Mouse (Mus musculus) bone marrow, adult 2 months (tissue): Measurements from ENCODE around the gene Smyd1. TPM values are rescaled to one million over a fixed set of nuclear protein-coding genes. Genes with fewer than 3 reads are reported as not detected.

Experiments
- H3K27ac ChIP-seq: fragments of 200-500 bp; 2 replicates; pipeline ENCODE4 v1.5.1; 2012; ENCODE audit warnings: low read depth, mild to moderate bottlenecking, control low read depth, inconsistent platforms, low read length; ENCODE audit not compliant: control insufficient read depth, poor library complexity, insufficient read depth
- H3K4me1 ChIP-seq: fragments of 200-500 bp; 2 replicates; pipeline ENCODE4 v1.6.1; 2011; ENCODE audit warnings: low read length; ENCODE audit not compliant: control insufficient read depth, insufficient read depth
- H3K4me3 ChIP-seq: fragments of 200-500 bp; replicated peaks from 2 replicates; pipeline ENCODE3; 2011; ENCODE audit warnings: mild to moderate bottlenecking, low read depth, low read length, control low read depth; ENCODE audit not compliant: control insufficient read depth
- CTCF ChIP-seq: fragments of 200-500 bp; IDR thresholded peaks from 2 replicates; pipeline ENCODE4 v1.5.1; 2011; ENCODE audit warnings: low read length, control low read depth; ENCODE audit not compliant: control insufficient read depth, insufficient read depth
- POLR2A ChIP-seq: fragments of 200-500 bp; IDR thresholded peaks from 2 replicates; pipeline ENCODE4 v1.6.1; 2011; ENCODE audit warnings: low read depth, mild to moderate bottlenecking, control low read depth, low read length, borderline replicate concordance; ENCODE audit not compliant: control insufficient read depth
- WGBS: fragments of 180-500 bp; shearing (Covaris S2); methylation state at CpG from one replicate; pipeline ENCODE4 v1.1.7; 2018; 5-methylcytosine and 5-hydroxymethylcytosine counted together
- polyA plus RNA-seq: library from polyadenylated mRNA; stranded (reverse); fragments of >200 nt; gene quantifications from 2 replicates; pipeline ENCODE4 v1.2.4, GENCODE M21; 2011; ENCODE audit warnings: low replicate concordance; ENCODE audit not compliant: missing spikeins, insufficient read depth, insufficient read length

Gene Smyd1
- polyA plus RNA-seq: 0.45 TPM in 1 of 2 replicates, not detected in the other

DNA sequence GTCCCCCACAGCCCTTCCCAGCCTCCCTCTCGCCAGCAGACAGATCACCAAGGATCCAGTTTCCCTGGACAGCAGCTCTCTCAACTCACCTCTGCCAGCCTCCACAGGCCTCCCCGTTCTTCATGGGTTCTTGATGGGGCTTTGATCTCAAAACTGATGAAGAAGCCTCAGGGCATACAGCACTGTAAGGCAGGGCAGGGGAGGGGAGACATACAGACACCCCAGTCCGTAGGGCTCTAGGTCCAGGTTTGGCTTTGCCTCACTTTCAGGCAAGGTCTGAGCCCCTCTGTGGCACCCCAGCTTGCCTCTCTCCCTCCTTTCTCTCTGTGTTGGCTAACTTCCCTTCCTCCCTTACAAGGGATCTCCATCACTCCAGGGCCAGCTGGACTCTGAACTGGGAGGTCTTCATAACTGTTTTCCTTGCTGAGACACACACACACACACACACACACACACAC, at the start of gene Smyd1:
Smyd1 (minus strand) TSS at position 408 of the 458 bp plus-strand sequence.
- Histone ChIP-seq H3K4me1 (no peaks in the 10 kb centered on the region), H3K27ac (no peak within 1 kb of the TSS), H3K4me3 (no peak within 1 kb of the TSS)
- WGBS: 79% methylated on average over 3 of the region's 3 CpGs
- no peak for TF ChIP-seq CTCF
- TF ChIP-seq POLR2A: no peak

DNA sequence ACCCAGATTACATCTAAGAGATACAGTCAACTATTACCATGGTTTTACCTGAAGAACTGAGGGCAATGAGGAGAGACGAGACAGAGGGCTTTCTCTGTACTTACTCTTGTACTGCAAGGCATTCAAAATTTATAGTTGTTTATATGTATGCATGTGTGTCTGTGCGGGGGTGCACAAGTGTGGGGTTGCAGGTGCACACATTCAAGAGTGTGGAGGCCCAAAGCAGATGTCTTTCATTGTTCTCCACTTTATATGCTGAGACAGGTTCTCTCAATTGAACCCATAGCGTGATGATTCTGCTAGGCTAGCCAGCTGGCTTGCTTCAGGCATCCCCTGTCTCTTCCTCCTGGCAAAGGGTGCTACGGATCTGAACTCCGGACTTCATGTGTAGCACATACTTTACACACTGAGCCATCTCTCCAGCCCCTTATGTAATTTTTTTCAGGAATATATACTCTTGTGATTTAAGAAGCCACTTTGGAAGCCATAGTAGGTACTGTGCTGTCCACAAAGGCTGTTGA, 49.1 kb upstream of the Smyd1 start:
- TF ChIP-seq POLR2A: no peak
- TF ChIP-seq CTCF: no peak
- WGBS: 81% methylated on average over 5 of the region's 5 CpGs
- H3K4me1 ChIP-seq: peaks cover 1% of the 10 kb centered on the region; the same call in 1 of the 2 replicates
- H3K4me3 ChIP-seq: no peak overlapping the region
- no peak overlapping the region for H3K27ac ChIP-seq

DNA sequence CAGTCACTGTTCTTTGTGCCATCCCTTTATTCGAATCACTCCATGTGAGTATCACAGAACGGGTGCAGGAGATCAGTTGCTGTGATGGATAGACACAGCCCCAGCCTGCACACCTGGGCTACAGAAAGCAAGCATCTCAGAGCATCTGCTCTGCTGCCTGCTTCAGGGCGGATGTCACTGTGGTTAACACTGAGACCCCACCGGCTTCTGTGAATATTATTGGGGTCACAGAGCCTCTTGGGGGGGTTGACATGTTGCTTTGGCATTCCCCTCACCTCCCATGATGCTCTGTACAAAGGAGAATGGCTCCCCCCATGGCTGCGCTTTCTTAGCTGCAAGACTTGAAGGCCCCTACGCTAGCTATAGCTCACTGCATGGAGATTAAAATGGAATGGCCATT, 47.4 kb upstream of the Smyd1 start:
- peaks cover 1% of the 10 kb centered on the region; the same call in 1 of the 2 replicates for H3K4me1 ChIP-seq
- no peak overlapping the region for H3K27ac ChIP-seq
- whole genome bisulfite sequencing: 86% methylated on average over 6 of the region's 6 CpGs
- no peak for TF ChIP-seq CTCF
- TF ChIP-seq POLR2A: no peak
- no peak overlapping the region for H3K4me3 ChIP-seq

DNA sequence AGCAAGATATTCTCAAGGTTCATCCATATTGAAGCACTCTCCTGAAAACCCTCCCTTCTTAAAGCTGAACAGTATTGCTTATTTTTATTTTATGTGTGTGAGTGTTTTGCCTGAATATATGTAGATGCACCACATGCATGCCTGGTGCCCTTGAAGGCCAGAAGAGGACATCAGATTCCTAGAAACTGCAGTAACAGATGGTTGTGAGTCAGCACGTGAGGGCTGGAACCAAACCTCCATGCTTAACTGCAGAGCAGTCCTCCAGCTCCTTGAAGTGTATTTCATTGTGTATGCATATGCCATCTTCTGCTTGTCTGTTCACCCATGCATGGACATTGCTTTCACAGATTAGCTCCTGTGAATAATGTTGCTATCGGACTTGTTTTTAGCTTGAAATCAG, 42.0 kb upstream of the Smyd1 start:
- Histone ChIP-seq H3K4me1 (no peaks in the 10 kb centered on the region), H3K27ac (no peak overlapping the region), H3K4me3 (no peak overlapping the region)
- TF ChIP-seq POLR2A: no peak
- TF ChIP-seq CTCF: no peak
- 71% methylated on average over 2 of the region's 2 CpGs for WGBS

DNA sequence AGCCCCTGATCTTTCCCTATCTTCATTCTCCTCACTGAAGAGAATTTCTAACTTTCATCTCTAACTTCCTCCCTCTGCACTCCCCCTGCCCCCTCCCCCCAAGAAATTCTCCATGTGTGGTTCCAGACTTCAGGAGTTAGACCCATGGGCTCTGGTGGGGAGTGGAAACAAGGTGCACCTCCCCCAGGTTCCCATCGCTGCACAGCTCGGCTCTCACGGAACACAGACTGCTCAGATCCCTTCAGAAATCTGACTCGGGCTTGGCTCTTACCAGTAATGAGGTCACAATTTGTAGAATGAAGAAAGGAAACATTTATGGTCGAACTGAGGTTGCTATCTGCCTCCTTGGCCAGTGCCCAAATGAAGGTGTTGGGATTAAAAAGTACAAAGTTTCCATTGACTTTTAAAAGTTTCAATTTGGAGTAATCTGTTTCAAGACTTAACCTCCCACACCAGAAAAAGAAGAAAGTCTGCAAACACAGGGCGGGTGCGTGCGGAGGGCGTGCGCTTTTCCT, 39.2 kb upstream of the Smyd1 start:
- no peak for TF ChIP-seq POLR2A
- TF ChIP-seq CTCF: no peak
- 79% methylated on average over 10 of the region's 10 CpGs for WGBS
- no peaks in the 10 kb centered on the region for H3K4me1 ChIP-seq
- H3K27ac ChIP-seq: no peak overlapping the region
- no peak overlapping the region for H3K4me3 ChIP-seq

DNA sequence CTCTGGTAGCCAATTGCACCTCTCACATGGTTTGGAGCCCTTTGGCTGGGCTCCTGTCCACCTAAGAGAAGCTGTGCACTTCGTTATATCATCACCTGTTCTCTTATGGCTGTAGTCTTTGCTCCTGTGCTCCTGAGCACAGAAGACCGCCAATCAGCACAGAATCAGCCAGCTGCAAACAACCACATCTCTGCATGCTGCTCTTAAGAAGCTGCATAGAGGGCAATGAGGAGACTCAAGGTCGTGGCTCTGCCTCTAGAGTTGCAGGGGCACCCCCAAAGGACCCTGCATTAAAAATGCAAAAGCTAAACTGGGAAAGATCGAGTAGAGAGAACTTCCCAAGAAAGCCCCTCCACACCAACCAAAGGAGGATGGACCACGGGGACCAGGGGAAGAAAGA, 38.7 kb upstream of the Smyd1 start:
- Histone ChIP-seq H3K4me1 (no peaks in the 10 kb centered on the region), H3K4me3 (no peak overlapping the region), H3K27ac (no peak overlapping the region)
- 57% methylated on average over 5 of the region's 5 CpGs for WGBS
- TF ChIP-seq POLR2A: no peak
- TF ChIP-seq CTCF: no peak

DNA sequence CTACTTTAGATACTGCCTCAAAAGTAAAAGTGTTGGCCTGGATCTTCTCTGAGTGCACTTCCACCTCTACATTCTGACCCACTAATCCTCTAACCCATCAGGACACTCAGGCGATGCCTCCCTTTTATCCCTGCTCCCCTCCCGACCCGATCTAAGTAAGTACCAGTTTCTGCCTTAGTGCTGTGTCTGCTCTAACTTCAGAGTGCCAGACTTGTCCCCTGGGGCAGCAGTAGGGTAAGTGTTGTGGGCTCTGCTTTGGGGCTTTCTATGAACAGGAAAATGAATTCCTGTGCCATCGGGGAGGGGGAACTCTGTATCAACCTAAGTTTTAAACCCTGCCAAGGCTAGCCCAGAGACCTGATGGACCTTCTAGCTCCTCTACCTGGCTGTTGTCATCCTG, 38.2 kb upstream of the Smyd1 start:
- 76% methylated on average over 4 of the region's 4 CpGs for WGBS
- Histone ChIP-seq H3K27ac (no peak overlapping the region), H3K4me1 (no peaks in the 10 kb centered on the region), H3K4me3 (no peak overlapping the region)
- TF ChIP-seq CTCF (no peak), POLR2A (no peak)

DNA sequence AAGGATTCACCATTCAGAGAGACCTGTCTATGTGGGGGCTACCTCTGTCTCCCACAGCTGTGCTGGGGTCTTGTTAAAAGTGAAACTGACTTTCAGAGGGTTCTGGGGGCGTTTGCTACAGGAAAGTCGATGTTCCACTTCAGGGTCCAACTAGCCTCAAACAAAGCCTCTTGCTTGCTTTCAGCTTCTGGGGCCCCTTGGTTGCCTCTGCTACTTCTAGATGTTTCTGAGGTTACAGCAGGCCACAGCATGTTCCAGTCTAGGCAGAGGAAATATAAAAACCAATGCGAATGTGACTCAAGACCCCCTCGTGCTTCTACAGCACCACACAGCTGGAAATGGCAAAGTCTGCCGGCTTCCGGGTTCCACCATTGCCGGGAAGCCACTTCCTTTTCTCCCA, 35.5 kb upstream of the Smyd1 start:
- Histone ChIP-seq H3K27ac (no peak overlapping the region), H3K4me3 (no peak overlapping the region), H3K4me1 (no peaks in the 10 kb centered on the region)
- TF ChIP-seq CTCF: no peak
- no peak for TF ChIP-seq POLR2A
- 76% methylated on average over 7 of the region's 7 CpGs for WGBS

DNA sequence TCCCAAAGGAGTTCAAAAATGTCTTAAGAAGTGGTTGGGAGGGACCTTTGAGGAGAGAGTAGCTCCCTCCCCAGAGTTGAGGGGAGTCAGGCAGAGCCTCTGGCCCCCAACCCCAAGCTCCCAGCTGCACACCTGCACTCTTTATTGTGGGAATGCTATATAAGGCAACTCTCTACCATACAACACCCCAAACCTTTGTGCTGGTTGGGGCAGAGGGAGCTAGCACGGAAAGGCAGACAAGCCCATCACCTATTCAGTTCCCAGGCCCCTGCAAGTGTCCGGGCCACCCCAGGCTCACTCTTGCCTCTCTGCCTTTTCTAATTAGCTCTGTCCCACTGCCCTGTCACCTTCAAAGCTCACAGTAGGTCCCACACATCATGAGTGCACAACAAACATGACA, 31.7 kb upstream of the Smyd1 start:
- Histone ChIP-seq H3K4me3 (no peak overlapping the region), H3K27ac (no peak overlapping the region), H3K4me1 (no peaks in the 10 kb centered on the region)
- WGBS: 80% methylated on average over 2 of the region's 2 CpGs
- no peak for TF ChIP-seq POLR2A
- TF ChIP-seq CTCF: no peak
